Mouse (Mus musculus) heart, adult 2 months (tissue): ENCODE measurements around the gene H2-T24.

Experiments
- CTCF ChIP-seq: fragments of 200-600 bp; IDR thresholded peaks from 2 replicates; pipeline ENCODE4 v1.8.1; 2022; ENCODE audit warnings: antibody characterized with exemption, mild to moderate bottlenecking, moderate library complexity
- EP300 ChIP-seq: fragments of 200-500 bp; IDR thresholded peaks from 2 replicates; pipeline ENCODE4 v1.6.1; 2011; ENCODE audit warnings: low read depth, low read length, control low read depth; ENCODE audit not compliant: insufficient read depth
- POLR2A ChIP-seq: fragments of 200-500 bp; IDR thresholded peaks from 2 replicates; pipeline ENCODE4 v1.6.1; 2011; ENCODE audit warnings: mild to moderate bottlenecking, low read depth, low read length, control low read depth; ENCODE audit not compliant: insufficient read depth

- TF ChIP-seq POLR2A (no peak), EP300 (no peak), CTCF (no peak)
These were observed 5.4 kb downstream of the H2-T24 start for GRCm38 (mm10) chr17:36014977-36015376.
